Mouse (Mus musculus) MEL (cell line): ENCODE measurements around the gene Kirrel3. TPM values are rescaled to one million over a fixed set of nuclear protein-coding genes. Genes with fewer than 3 reads are reported as not detected.

Source experiments
- DNase-seq: peaks from one replicate; pipeline ENCODE4 v3.0.0; 2011; ENCODE audit warnings: low read depth, low spot score
- H3K27ac ChIP-seq: 2 replicates; pipeline ENCODE4 v1.5.1; 2012; ENCODE audit warnings: low read depth, mild to moderate bottlenecking, control low read depth, low read length, moderate library complexity; ENCODE audit not compliant: control insufficient read depth
- H3K27me3 ChIP-seq, 2 experiments: fragments of 150-350 bp in 1 of 2; sonication (generic) in 1 of 2; 2 replicates each; pipeline ENCODE4 v1.6.1; 2012; ENCODE audit warnings: low read length in 2 of 2, mild to moderate bottlenecking in 2 of 2, improper control_type of control experiment in 1 of 2, moderate library complexity in 1 of 2; ENCODE audit not compliant: insufficient read depth in 2 of 2, control insufficient read depth in 1 of 2
- H3K36me3 ChIP-seq, 2 experiments: 2 replicates each; pipeline ENCODE4 v1.6.1; 2012 to 2014; ENCODE audit warnings: low read length in 2 of 2, improper control_type of control experiment in 1 of 2, inconsistent platforms in 1 of 2, mild to moderate bottlenecking in 1 of 2; ENCODE audit not compliant: insufficient read depth in 2 of 2, control insufficient read depth in 1 of 2
- H3K4me1 ChIP-seq, 2 experiments: fragments of 150-350 bp in 1 of 2; sonication (generic) in 1 of 2; 2 replicates each; pipeline ENCODE4 v1.6.1; 2012; ENCODE audit warnings: low read length in 2 of 2, improper control_type of control experiment in 1 of 2, mild to moderate bottlenecking in 1 of 2; ENCODE audit not compliant: insufficient read depth in 2 of 2, control insufficient read depth in 1 of 2
- H3K4me3 ChIP-seq, 2 experiments: fragments of 150-350 bp in 1 of 2; sonication (generic) in 1 of 2; 2 replicates each; pipeline ENCODE4 v1.5.1; 2012; ENCODE audit warnings: low read depth in 2 of 2, low read length in 2 of 2, mild to moderate bottlenecking in 2 of 2, moderate library complexity in 2 of 2, control low read depth in 1 of 2, improper control_type of control experiment in 1 of 2; ENCODE audit not compliant: control insufficient read depth in 1 of 2, insufficient read depth in 1 of 2
- H3K79me2 ChIP-seq: 2 replicates; pipeline ENCODE4 v1.6.1; 2012; ENCODE audit warnings: mild to moderate bottlenecking, low read length, moderate library complexity; ENCODE audit not compliant: control insufficient read depth, poor library complexity, insufficient read depth
- H3K9ac ChIP-seq: 2 replicates; pipeline ENCODE4 v1.6.1; 2012; ENCODE audit warnings: low read depth, mild to moderate bottlenecking, control low read depth, low read length, moderate library complexity; ENCODE audit not compliant: control insufficient read depth, poor library complexity, severe bottlenecking
- H3K9me3 ChIP-seq: fragments of 150-350 bp; sonication (generic); replicated peaks from 2 replicates; pipeline ENCODE4 v1.6.1; 2012; ENCODE audit warnings: mild to moderate bottlenecking, low read length, improper control_type of control experiment, moderate library complexity; ENCODE audit not compliant: insufficient read depth
- BHLHE40 ChIP-seq: IDR thresholded peaks from 2 replicates; pipeline ENCODE4 v1.6.1; 2012; ENCODE audit warnings: low read depth, mild to moderate bottlenecking, inconsistent platforms, low read length, improper control_type of control experiment, borderline replicate concordance
- CTCF ChIP-seq, 3 experiments: IDR thresholded peaks in 2 of 3; conservative IDR thresholded peaks in 1 of 3; 2 replicates each; pipeline ENCODE4 v1.5.1; 2011 to 2012; ENCODE audit warnings: low read length in 3 of 3, low read depth in 2 of 3, mild to moderate bottlenecking in 2 of 3, improper control_type of control experiment in 1 of 3, inconsistent platforms in 1 of 3, mixed read lengths in 1 of 3, moderate library complexity in 1 of 3; ENCODE audit not compliant: control insufficient read depth in 1 of 3, insufficient read depth in 1 of 3, poor library complexity in 1 of 3, severe bottlenecking in 1 of 3
- E2F4 ChIP-seq: IDR thresholded peaks from 2 replicates; pipeline ENCODE4 v1.6.1; 2011; ENCODE audit warnings: low read depth, low read length, improper control_type of control experiment, borderline replicate concordance
- EP300 ChIP-seq, 2 experiments: IDR thresholded peaks; 2 replicates each; pipeline ENCODE4 v1.6.1; 2011; ENCODE audit warnings: improper control_type of control experiment in 2 of 2, low read length in 2 of 2, low read depth in 1 of 2, mild to moderate bottlenecking in 1 of 2
- ETS1 ChIP-seq: IDR thresholded peaks from 2 replicates; pipeline ENCODE4 v1.6.1; 2012; ENCODE audit warnings: low read depth, mild to moderate bottlenecking, inconsistent platforms, low read length, improper control_type of control experiment, moderate library complexity
- HCFC1 ChIP-seq: IDR thresholded peaks from 2 replicates; pipeline ENCODE4 v1.6.1; 2012; ENCODE audit warnings: low read depth, mild to moderate bottlenecking, inconsistent platforms, low read length, improper control_type of control experiment, moderate library complexity
- JUND ChIP-seq: IDR thresholded peaks from 2 replicates; pipeline ENCODE4 v1.6.1; 2011; ENCODE audit warnings: low read depth, mild to moderate bottlenecking, improper control_type of control experiment, low read length
- MAX ChIP-seq: IDR thresholded peaks from 2 replicates; pipeline ENCODE4 v1.6.1; 2011; ENCODE audit warnings: low read length, improper control_type of control experiment
- MEF2A ChIP-seq: IDR thresholded peaks from 2 replicates; pipeline ENCODE4 v1.6.1; 2014; ENCODE audit warnings: low read depth, mild to moderate bottlenecking, inconsistent platforms, low read length, improper control_type of control experiment; ENCODE audit not compliant: poor library complexity, insufficient replicate concordance, severe bottlenecking; ENCODE audit errors: extremely low read depth
- MXI1 ChIP-seq: IDR thresholded peaks from 2 replicates; pipeline ENCODE4 v1.6.1; 2011; ENCODE audit warnings: mild to moderate bottlenecking, low read depth, low read length, improper control_type of control experiment
- MYB ChIP-seq: IDR thresholded peaks from 2 replicates; pipeline ENCODE4 v1.6.1; 2011; ENCODE audit warnings: mild to moderate bottlenecking, low read depth, low read length, improper control_type of control experiment
- POLR2A ChIP-seq, 2 experiments: IDR thresholded peaks; 2 replicates each; pipeline ENCODE4 v1.6.1; 2011 to 2012; ENCODE audit warnings: low read length in 2 of 2, mild to moderate bottlenecking in 2 of 2, control low read depth in 1 of 2, improper control_type of control experiment in 1 of 2, low read depth in 1 of 2, moderate library complexity in 1 of 2; ENCODE audit not compliant: control insufficient read depth in 1 of 2, insufficient read depth in 1 of 2, poor library complexity in 1 of 2
- POLR2AphosphoS2 ChIP-seq: IDR thresholded peaks from 2 replicates; pipeline ENCODE4 v1.6.1; 2011; ENCODE audit warnings: low read length, improper control_type of control experiment
- POLR2AphosphoS5 ChIP-seq: IDR thresholded peaks from 2 replicates; pipeline ENCODE4 v1.6.1; 2012; ENCODE audit warnings: low read depth, borderline replicate concordance, mild to moderate bottlenecking, inconsistent platforms, low read length, moderate library complexity, mixed read lengths
- RAD21 ChIP-seq: IDR thresholded peaks from 2 replicates; pipeline ENCODE4 v1.6.1; 2011; ENCODE audit warnings: mild to moderate bottlenecking, low read depth, low read length, improper control_type of control experiment
- RCOR1 ChIP-seq: IDR thresholded peaks from 2 replicates; pipeline ENCODE4 v1.6.1; 2012; ENCODE audit warnings: low read depth, mild to moderate bottlenecking, inconsistent platforms, low read length, improper control_type of control experiment
- SIN3A ChIP-seq: IDR thresholded peaks from 2 replicates; pipeline ENCODE4 v1.6.1; 2012; ENCODE audit warnings: low read length, improper control_type of control experiment, inconsistent platforms
- TAL1 ChIP-seq: IDR thresholded peaks from 2 replicates; pipeline ENCODE4 v1.6.1; 2012; ENCODE audit warnings: mild to moderate bottlenecking, inconsistent platforms, low read length, moderate library complexity, mixed read lengths
- TBP ChIP-seq: IDR thresholded peaks from 2 replicates; pipeline ENCODE4 v1.8.0; 2011; ENCODE audit warnings: low read depth, low read length, improper control_type of control experiment
- TCF12 ChIP-seq: IDR thresholded peaks from 2 replicates; pipeline ENCODE4 v1.6.1; 2014; ENCODE audit warnings: low read depth, mild to moderate bottlenecking, inconsistent platforms, low read length, improper control_type of control experiment, moderate library complexity
- UBTF ChIP-seq: IDR thresholded peaks from 2 replicates; pipeline ENCODE4 v1.6.1; 2012; ENCODE audit warnings: low read depth, mild to moderate bottlenecking, inconsistent platforms, low read length, improper control_type of control experiment, moderate library complexity, borderline replicate concordance; ENCODE audit not compliant: insufficient read depth
- ZC3H11A ChIP-seq: IDR thresholded peaks from 2 replicates; pipeline ENCODE4 v1.6.1; 2012; ENCODE audit warnings: low read depth, mild to moderate bottlenecking, inconsistent platforms, low read length, improper control_type of control experiment
- ZKSCAN1 ChIP-seq: IDR thresholded peaks from 2 replicates; pipeline ENCODE4 v1.6.1; 2012; ENCODE audit warnings: low read depth, mild to moderate bottlenecking, inconsistent platforms, low read length, improper control_type of control experiment, moderate library complexity
- ZMIZ1 ChIP-seq: IDR thresholded peaks from 2 replicates; pipeline ENCODE4 v1.6.1; 2012; ENCODE audit warnings: low read depth, mild to moderate bottlenecking, inconsistent platforms, low read length, improper control_type of control experiment, moderate library complexity
- ZNF384 ChIP-seq: IDR thresholded peaks from 2 replicates; pipeline ENCODE4 v1.6.1; 2012; ENCODE audit warnings: low read depth, mild to moderate bottlenecking, inconsistent platforms, low read length, improper control_type of control experiment
- polyA plus RNA-seq, 2 experiments: library from polyadenylated mRNA; stranded (reverse) in 1 of 2; unstranded in 1 of 2; fragments of >175 nt in 1 of 2; fragments of >200 nt in 1 of 2; gene quantifications; 2 replicates each; pipeline versions ENCODE4 v1.2.1 to v1.2.4; 2012; ENCODE audit warnings: low replicate concordance in 2 of 2, low read depth in 1 of 2; ENCODE audit not compliant: insufficient read length in 2 of 2, insufficient read depth in 1 of 2, missing spikeins in 1 of 2
- total RNA-seq: library from RNA; depleted of rRNA; stranded (reverse); fragments of 300-350 nt; gene quantifications from 2 replicates; pipeline ENCODE4 v1.2.3, GENCODE M21; 2012

The Kirrel3 gene
- total and polyA plus RNA-seq, 3 experiments, result 0.06 TPM; not detected in 2

- Histone ChIP-seq H3K27ac (no peak overlapping the region), H3K9me3 (no peaks in the 10 kb centered on the region), H3K79me2 (no peaks in the 10 kb centered on the region), H3K9ac (no peak overlapping the region), H3K4me3 (no peak overlapping the region), H3K27me3 (no peaks in the 10 kb centered on the region), H3K36me3 (no peaks in the 10 kb centered on the region), H3K4me1 (no peaks in the 10 kb centered on the region)
- no peak for TF ChIP-seq RAD21
- no peak for TF ChIP-seq ZNF384
- TF ChIP-seq UBTF, result no peak
- TF ChIP-seq RCOR1, result no peak
- no peak for TF ChIP-seq CTCF (IDR thresholded peaks at IDR 0.05 in 2 of 3, conservative IDR thresholded peaks at IDR 0.05 in 1 of 3; ENCODE audit: control insufficient read depth in 1 of 3, insufficient read depth in 1 of 3, low read depth in 2 of 3, low read length in 3 of 3, poor library complexity in 1 of 3, severe bottlenecking in 1 of 3)
- TF ChIP-seq POLR2A (IDR thresholded peaks at IDR 0.05; ENCODE audit: control insufficient read depth in 1 of 2, insufficient read depth in 1 of 2, low read depth in 1 of 2, low read length in 2 of 2, poor library complexity in 1 of 2), result no peak
- no peak for TF ChIP-seq TCF12
- no peak for TF ChIP-seq POLR2AphosphoS5
- TF ChIP-seq JUND, result no peak
- no peak for TF ChIP-seq E2F4
- TF ChIP-seq ZMIZ1, result no peak
- no peak for DNase-seq
Observed at GRCm38 (mm10) chr9:34884325-34884724, 398.6 kb downstream of the Kirrel3 start.

- TF ChIP-seq MAX, result no peak
- TF ChIP-seq HCFC1, result no peak
- no peak for TF ChIP-seq MYB
- no peak for TF ChIP-seq SIN3A
- TF ChIP-seq MXI1, result no peak
- no peak for TF ChIP-seq EP300 (IDR thresholded peaks at IDR 0.05; ENCODE audit: low read depth in 1 of 2, low read length in 2 of 2)
- no peak for TF ChIP-seq ZC3H11A
- TF ChIP-seq ZKSCAN1, result no peak
- no peak for TF ChIP-seq POLR2AphosphoS2
- no peak for TF ChIP-seq ETS1
- no peak for TF ChIP-seq TBP
- no peak for TF ChIP-seq JUND
- TF ChIP-seq TAL1, result no peak
- TF ChIP-seq ZMIZ1, result no peak
- TF ChIP-seq RAD21, result no peak
- no peak for TF ChIP-seq BHLHE40
- no peak for TF ChIP-seq MEF2A
- no peaks in the 10 kb centered on the region for H3K4me1 ChIP-seq
- H3K9ac ChIP-seq, result no peak overlapping the region
- no peaks in the 10 kb centered on the region for H3K36me3 ChIP-seq
- H3K27ac ChIP-seq, result no peak overlapping the region
- H3K4me3 ChIP-seq, result no peak overlapping the region
- DNase-seq, result no peak
- H3K9me3 ChIP-seq, result no peaks in the 10 kb centered on the region
- no peaks in the 10 kb centered on the region for H3K79me2 ChIP-seq
- H3K27me3 ChIP-seq, result no peaks in the 10 kb centered on the region
Observed at GRCm38 (mm10) chr9:34884942-34885341, 399.2 kb downstream of the Kirrel3 start.
